Mouse (Mus musculus): ENCODE results near the gene Cfap77. TPM values are rescaled to one million over a fixed set of nuclear protein-coding genes. Genes with fewer than 3 reads are reported as not detected.

Gene Cfap77
- polyA plus RNA-seq, 1 experiment from 2014 or later = 0.79 TPM

- no peaks in the 10 kb centered on the region for H3K36me3 ChIP-seq (ENCODE audit: control insufficient read depth, insufficient read depth, low read length)
- H3K4me2 ChIP-seq (ENCODE audit: low read depth, low read length) = no peak overlapping the region
- H3K9ac ChIP-seq (ENCODE audit: low read depth, low read length) = no peak overlapping the region
- H3K4me3 ChIP-seq (ENCODE audit: low read depth, low read length) = no peak overlapping the region
- H3K27ac ChIP-seq (replicated peaks; ENCODE audit: low read depth, low read length) = no peak overlapping the region
- H3K27me3 ChIP-seq (replicated peaks; ENCODE audit: control insufficient read depth, insufficient read depth, low read length) = no peaks in the 10 kb centered on the region
- DNase-seq (ENCODE audit: low spot score) = no peak
- H3K9me3 ChIP-seq (ENCODE audit: control insufficient read depth, low read length) = no peaks in the 10 kb centered on the region
- ATAC-seq (ENCODE audit: low read depth) = no peak
- 75% methylated on average over 4 of the region's 4 CpGs for WGBS
- no peaks in the 10 kb centered on the region for H3K4me1 ChIP-seq (ENCODE audit: control insufficient read depth, insufficient read depth, low read length)
These were observed 98.0 kb downstream of the Cfap77 start for GRCm38 (mm10) chr2:28956874-28957273.

GRCm38 (mm10) chr2:28954595-28954994 lies 100.3 kb downstream of the Cfap77 start:
- no peak overlapping the region for H3K4me3 ChIP-seq (ENCODE audit: low read depth, low read length)
- H3K9me3 ChIP-seq (ENCODE audit: control insufficient read depth, low read length) = no peaks in the 10 kb centered on the region
- H3K4me1 ChIP-seq (ENCODE audit: control insufficient read depth, insufficient read depth, low read length) = no peaks in the 10 kb centered on the region
- H3K4me2 ChIP-seq (ENCODE audit: low read depth, low read length) = no peak overlapping the region
- H3K36me3 ChIP-seq (ENCODE audit: control insufficient read depth, insufficient read depth, low read length) = no peaks in the 10 kb centered on the region
- H3K9ac ChIP-seq (ENCODE audit: low read depth, low read length) = no peak overlapping the region
- no peak overlapping the region for H3K27ac ChIP-seq (replicated peaks; ENCODE audit: low read depth, low read length)
- no peaks in the 10 kb centered on the region for H3K27me3 ChIP-seq (replicated peaks; ENCODE audit: control insufficient read depth, insufficient read depth, low read length)
- no peak; the same call in 1 of the 2 replicates for ATAC-seq (ENCODE audit: low read depth)
- WGBS = 79% methylated on average over 9 of the region's 9 CpGs
- peak; percentile 31 for DNase-seq (ENCODE audit: low spot score)

GRCm38 (mm10) chr2:28952981-28953380 lies 101.9 kb downstream of the Cfap77 start:
- Histone ChIP-seq H3K4me2 (ENCODE audit: low read depth, low read length) (no peak overlapping the region), H3K9me3 (ENCODE audit: control insufficient read depth, low read length) (no peaks in the 10 kb centered on the region), H3K4me3 (ENCODE audit: low read depth, low read length) (no peak overlapping the region), H3K36me3 (ENCODE audit: control insufficient read depth, insufficient read depth, low read length) (no peaks in the 10 kb centered on the region), H3K9ac (ENCODE audit: low read depth, low read length) (no peak overlapping the region), H3K27me3 (replicated peaks; ENCODE audit: control insufficient read depth, insufficient read depth, low read length) (no peaks in the 10 kb centered on the region), H3K27ac (replicated peaks; ENCODE audit: low read depth, low read length) (no peak overlapping the region), H3K4me1 (ENCODE audit: control insufficient read depth, insufficient read depth, low read length) (no peaks in the 10 kb centered on the region)
- ATAC-seq (ENCODE audit: low read depth) = no peak
- DNase-seq (ENCODE audit: low spot score) = no peak
- 22% methylated on average over 8 of the region's 8 CpGs for WGBS

GRCm38 (mm10) chr2:28946312-28946711 lies 108.6 kb downstream of the Cfap77 start:
- no peaks in the 10 kb centered on the region for H3K4me1 ChIP-seq (ENCODE audit: control insufficient read depth, insufficient read depth, low read length)
- no peak overlapping the region for H3K27ac ChIP-seq (replicated peaks; ENCODE audit: low read depth, low read length)
- 82% methylated on average over 3 of the region's 3 CpGs for WGBS
- no peak for ATAC-seq (ENCODE audit: low read depth)
- no peaks in the 10 kb centered on the region for H3K9me3 ChIP-seq (ENCODE audit: control insufficient read depth, low read length)
- no peak overlapping the region for H3K4me2 ChIP-seq (ENCODE audit: low read depth, low read length)
- H3K36me3 ChIP-seq (ENCODE audit: control insufficient read depth, insufficient read depth, low read length) = no peaks in the 10 kb centered on the region
- H3K27me3 ChIP-seq (replicated peaks; ENCODE audit: control insufficient read depth, insufficient read depth, low read length) = 0 out of 2 replicates have a peak, but pooled peaks cover 5% of the 10 kb centered on the region
- no peak for DNase-seq (ENCODE audit: low spot score)
- no peak overlapping the region for H3K9ac ChIP-seq (ENCODE audit: low read depth, low read length)
- H3K4me3 ChIP-seq (ENCODE audit: low read depth, low read length) = no peak overlapping the region

GRCm38 (mm10) chr2:28945388-28945787 lies 109.5 kb downstream of the Cfap77 start:
- H3K27me3 ChIP-seq (replicated peaks; ENCODE audit: control insufficient read depth, insufficient read depth, low read length) = 0 out of 2 replicates have a peak, but pooled peaks cover 5% of the 10 kb centered on the region
- no peak overlapping the region for H3K9ac ChIP-seq (ENCODE audit: low read depth, low read length)
- H3K4me2 ChIP-seq (ENCODE audit: low read depth, low read length) = no peak overlapping the region
- 60% methylated on average over 6 of the region's 6 CpGs for WGBS
- H3K4me1 ChIP-seq (ENCODE audit: control insufficient read depth, insufficient read depth, low read length) = no peaks in the 10 kb centered on the region
- DNase-seq (ENCODE audit: low spot score) (no peak), ATAC-seq (ENCODE audit: low read depth) (no peak)
- H3K9me3 ChIP-seq (ENCODE audit: control insufficient read depth, low read length) = no peaks in the 10 kb centered on the region
- H3K4me3 ChIP-seq (ENCODE audit: low read depth, low read length) = no peak overlapping the region
- H3K36me3 ChIP-seq (ENCODE audit: control insufficient read depth, insufficient read depth, low read length) = no peaks in the 10 kb centered on the region
- H3K27ac ChIP-seq (replicated peaks; ENCODE audit: low read depth, low read length) = no peak overlapping the region

- Histone ChIP-seq H3K4me1 (ENCODE audit: control insufficient read depth, insufficient read depth, low read length) (no peaks in the 10 kb centered on the region), H3K9ac (ENCODE audit: low read depth, low read length) (no peak overlapping the region), H3K27me3 (replicated peaks; ENCODE audit: control insufficient read depth, insufficient read depth, low read length) (0 out of 2 replicates have a peak, but pooled peaks cover 5% of the 10 kb centered on the region), H3K4me2 (ENCODE audit: low read depth, low read length) (no peak overlapping the region), H3K4me3 (ENCODE audit: low read depth, low read length) (no peak overlapping the region), H3K9me3 (ENCODE audit: control insufficient read depth, low read length) (no peaks in the 10 kb centered on the region), H3K36me3 (ENCODE audit: control insufficient read depth, insufficient read depth, low read length) (no peaks in the 10 kb centered on the region), H3K27ac (replicated peaks; ENCODE audit: low read depth, low read length) (no peak overlapping the region)
- 48% methylated on average over 30 of the region's 30 CpGs for WGBS
- no peak for ATAC-seq (ENCODE audit: low read depth)
- peak; percentile 34 for DNase-seq (ENCODE audit: low spot score)
These were observed 111.0 kb downstream of the Cfap77 start for GRCm38 (mm10) chr2:28943666-28944516.

- Histone ChIP-seq H3K4me1 (ENCODE audit: control insufficient read depth, insufficient read depth, low read length) (no peaks in the 10 kb centered on the region), H3K4me3 (ENCODE audit: low read depth, low read length) (no peak overlapping the region), H3K9ac (ENCODE audit: low read depth, low read length) (no peak overlapping the region), H3K9me3 (ENCODE audit: control insufficient read depth, low read length) (no peaks in the 10 kb centered on the region), H3K4me2 (ENCODE audit: low read depth, low read length) (no peak overlapping the region), H3K36me3 (ENCODE audit: control insufficient read depth, insufficient read depth, low read length) (no peaks in the 10 kb centered on the region), H3K27me3 (replicated peaks; ENCODE audit: control insufficient read depth, insufficient read depth, low read length) (no peaks in the 10 kb centered on the region), H3K27ac (replicated peaks; ENCODE audit: low read depth, low read length) (no peak overlapping the region)
- ATAC-seq (ENCODE audit: low read depth) (no peak), DNase-seq (ENCODE audit: low spot score) (no peak)
- WGBS = 82% methylated on average over 7 of the region's 7 CpGs
These were observed 115.9 kb downstream of the Cfap77 start for GRCm38 (mm10) chr2:28938997-28939396.

GRCm38 (mm10) chr2:28930571-28930970 lies 124.3 kb downstream of the Cfap77 start:
- Histone ChIP-seq H3K4me2 (ENCODE audit: low read depth, low read length) (no peak overlapping the region), H3K9me3 (ENCODE audit: control insufficient read depth, low read length) (no peaks in the 10 kb centered on the region), H3K27me3 (replicated peaks; ENCODE audit: control insufficient read depth, insufficient read depth, low read length) (no peaks in the 10 kb centered on the region), H3K36me3 (ENCODE audit: control insufficient read depth, insufficient read depth, low read length) (no peaks in the 10 kb centered on the region), H3K4me1 (ENCODE audit: control insufficient read depth, insufficient read depth, low read length) (no peaks in the 10 kb centered on the region), H3K27ac (replicated peaks; ENCODE audit: low read depth, low read length) (no peak overlapping the region), H3K9ac (ENCODE audit: low read depth, low read length) (no peak overlapping the region), H3K4me3 (ENCODE audit: low read depth, low read length) (no peak overlapping the region)
- ATAC-seq (ENCODE audit: low read depth) = no peak
- WGBS = 93% methylated on average over 3 of the region's 3 CpGs
- no peak for DNase-seq (ENCODE audit: low spot score)

- WGBS = 1% methylated on average over 4 of the region's 4 CpGs
- Histone ChIP-seq H3K27me3 (replicated peaks; ENCODE audit: control insufficient read depth, insufficient read depth, low read length) (peaks cover 48% of the 10 kb centered on the region), H3K36me3 (ENCODE audit: control insufficient read depth, insufficient read depth, low read length) (no peaks in the 10 kb centered on the region), H3K9me3 (ENCODE audit: control insufficient read depth, low read length) (no peaks in the 10 kb centered on the region), H3K4me3 (ENCODE audit: low read depth, low read length) (no peak overlapping the region), H3K4me2 (ENCODE audit: low read depth, low read length) (no peak overlapping the region), H3K9ac (ENCODE audit: low read depth, low read length) (no peak overlapping the region), H3K4me1 (ENCODE audit: control insufficient read depth, insufficient read depth, low read length) (no peaks in the 10 kb centered on the region), H3K27ac (replicated peaks; ENCODE audit: low read depth, low read length) (no peak overlapping the region)
- ATAC-seq (ENCODE audit: low read depth) = no peak
- peak; percentile 50 for DNase-seq (ENCODE audit: low spot score)
These were observed 131.0 kb downstream of the Cfap77 start for GRCm38 (mm10) chr2:28923912-28924311.

All from embryonic facial prominence, embryonic 14.5 days (tissue).